Mouse (Mus musculus): ENCODE measurements at regions not wholly inside any gene's neighbourhood (a gene's known extent, or its start where the extent isn't known, plus 50 kb on each side); places are given as distances from the start of the nearest gene placed in this dataset.

DNA sequence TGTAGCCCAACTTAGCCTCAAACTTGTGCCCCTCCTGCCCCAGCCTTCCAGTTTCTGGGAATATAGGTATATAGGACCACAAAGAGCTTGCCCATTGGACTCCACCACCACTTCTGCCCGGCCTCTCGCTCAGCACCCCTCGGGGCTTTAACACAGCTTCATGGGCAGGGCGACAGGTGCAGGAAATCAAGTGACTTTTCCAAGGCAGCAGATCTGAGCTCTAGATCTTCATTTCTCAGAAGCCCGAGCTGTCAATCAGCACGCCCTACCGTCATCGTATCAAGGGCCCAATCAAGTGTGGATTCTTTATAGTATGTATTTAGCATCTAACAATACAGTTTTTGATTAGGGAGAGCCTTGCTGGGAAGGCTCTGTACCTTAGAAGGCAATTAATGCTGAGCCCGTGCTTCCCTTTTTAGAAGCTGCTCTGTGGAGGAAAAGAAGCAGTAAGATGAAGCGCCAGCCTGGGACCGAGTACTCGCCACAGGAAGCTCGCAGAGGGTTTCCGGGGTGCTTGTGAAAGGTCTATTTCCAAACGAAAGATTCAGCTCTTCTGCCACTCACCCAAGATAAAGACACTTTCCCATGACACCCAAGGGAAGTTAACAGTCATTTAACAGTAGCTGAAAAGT, 56.9 kb upstream of the E2f3 start:
- DNase-seq: no peak

DNA sequence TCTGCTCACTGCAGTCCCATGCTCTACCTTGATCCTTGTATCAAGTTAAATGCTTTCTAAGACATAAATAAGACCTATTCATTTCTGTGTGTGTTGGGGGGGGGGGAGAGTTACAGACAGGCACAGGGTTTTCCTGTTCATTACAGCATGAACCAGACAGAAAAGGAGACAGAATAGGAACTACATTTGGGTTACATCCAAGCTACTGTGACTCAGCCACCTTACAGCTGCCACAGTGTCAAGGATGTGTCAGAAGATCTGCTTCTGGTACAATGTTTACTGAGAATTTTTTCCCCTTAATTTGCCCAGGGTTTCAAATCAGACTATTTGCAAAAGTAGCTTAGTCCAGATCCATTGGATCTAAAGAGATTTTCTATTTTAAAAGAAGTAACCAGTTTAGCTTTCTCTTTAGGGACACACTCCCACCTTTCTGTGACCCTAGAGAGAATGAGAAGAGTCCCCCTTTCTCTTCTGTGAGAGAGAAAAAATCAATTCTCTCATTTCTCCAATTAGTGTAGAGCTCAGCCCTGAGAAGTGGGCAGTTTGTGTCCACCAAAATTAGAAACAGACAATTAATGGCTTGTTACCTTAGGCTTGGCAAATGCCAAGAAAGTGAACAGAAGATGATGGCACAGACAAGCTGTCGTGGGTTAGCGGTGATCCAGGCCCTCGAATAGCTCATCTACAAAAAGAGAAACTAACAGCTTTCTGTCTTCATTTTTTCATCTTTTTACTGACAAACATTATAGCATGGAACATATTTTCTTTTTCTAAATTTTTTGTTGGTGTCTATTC, 55.8 kb upstream of the E2f3 start:
- no peak for DNase-seq

GRCm38 (mm10) chr13:30040288-30040687, 54.4 kb upstream of the E2f3 start:
- DNase-seq: no peak

- DNase-seq: no peak
These were observed 53.9 kb upstream of the E2f3 start for GRCm38 (mm10) chr13:30039791-30040190.

- no peak for DNase-seq
These were observed 50.7 kb upstream of the E2f3 start for GRCm38 (mm10) chr13:30036561-30036960.

DNA sequence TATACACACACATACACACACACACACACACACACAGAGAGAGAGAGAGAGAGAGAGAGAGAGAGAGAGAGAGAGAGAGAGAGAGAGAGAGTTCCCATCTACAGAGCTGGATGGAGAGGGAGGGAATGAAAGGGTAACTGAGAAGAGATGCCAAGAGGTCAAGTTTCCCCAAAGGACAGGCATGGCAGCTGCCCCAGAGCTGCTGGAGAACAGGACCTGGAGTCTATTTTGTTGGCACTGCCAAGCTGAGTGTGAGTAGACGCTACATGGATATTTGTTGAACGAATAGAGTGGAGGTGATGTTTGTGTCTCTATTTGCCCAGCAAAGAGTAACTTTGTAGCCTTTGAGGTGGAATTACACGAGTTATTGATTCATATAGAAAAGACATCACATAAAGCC, 50.2 kb upstream of the E2f3 start:
- DNase-seq: no peak
